8 mouse cellular contexts compared by ENCODE assay signal in the genomic region with DNA sequence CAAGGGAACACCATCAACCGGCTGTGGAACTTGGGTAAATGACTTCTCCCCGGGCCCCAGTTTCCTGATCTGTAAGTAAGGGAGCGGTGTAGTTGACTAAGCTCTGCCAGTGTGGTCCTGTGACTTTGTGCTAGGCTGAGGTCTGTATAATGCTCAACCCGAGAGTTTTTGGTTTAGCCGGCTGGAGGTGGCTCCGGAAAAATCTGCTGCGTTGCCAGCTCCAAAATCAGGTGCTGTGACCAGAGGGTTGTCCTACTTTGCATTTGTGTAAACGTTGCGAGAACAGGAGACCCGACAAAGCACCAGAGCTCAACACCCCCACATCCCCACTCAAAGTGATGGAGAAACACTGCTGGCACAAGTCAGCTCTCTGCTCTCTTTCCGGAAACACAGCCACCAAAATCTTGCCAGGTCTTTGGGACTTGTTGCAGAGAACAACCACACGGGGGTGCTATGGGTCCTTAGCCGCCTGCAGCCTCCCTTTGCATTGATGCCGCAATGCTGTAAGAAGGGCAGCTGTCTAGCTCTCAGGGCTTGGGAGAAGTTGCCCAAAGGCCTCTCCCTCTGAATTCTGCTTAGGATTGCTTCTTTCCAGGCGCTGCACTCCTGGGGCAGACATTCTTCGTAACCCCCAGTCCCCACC.
DNase-seq lines count a peak whose midpoint lies in the region; ATAC-seq lines count a peak whose summit lies in the region.

No protein-coding gene starts in this region.

- no peaks in the 10 kb centered on the region for H3K9me3 ChIP-seq in forebrain, embryonic 14.5 days (replicated peaks; ENCODE audit: control insufficient read depth, low read length)

- H3K27me3 ChIP-seq in forebrain, embryonic 14.5 days (replicated peaks; ENCODE audit: control insufficient read depth, insufficient read depth, low read length): no peaks in the 10 kb centered on the region

- peak overlapping the region; percentile 32; the same call in 1 of the 2 replicates for H3K9ac ChIP-seq in forebrain, embryonic 14.5 days (ENCODE audit: low read length)

- H3K36me3 ChIP-seq in forebrain, embryonic 14.5 days (ENCODE audit: control insufficient read depth, insufficient read depth, low read length): no peaks in the 10 kb centered on the region

- ATAC-seq in forebrain, embryonic 14.5 days: peak; percentile 57

- 42% methylated on average over 16 of the region's 16 CpGs for WGBS in forebrain, embryonic 14.5 days

- H3K4me2 ChIP-seq in forebrain, embryonic 14.5 days (ENCODE audit: low read length): no peak overlapping the region

- H3K27ac ChIP-seq in forebrain, embryonic 14.5 days (ENCODE audit: low read depth, low read length): peak overlapping the region; percentile 58

- peak; percentile 40 for DNase-seq in MEL-GATA-1-ER (ENCODE audit: extremely low read depth, low read depth)
- DNase-seq in c-Kit-positive CD71-positive TER-119-negative erythroid progenitor cells, embryonic 14.5 days (ENCODE audit: low read depth): peak; percentile 33
- peak; percentile 95 for DNase-seq in forebrain, embryonic 14.5 days (ENCODE audit: low spot score)
- DNase-seq in heart, postnatal 4 days: peak; percentile 91
- DNase-seq in layer of hippocampus, adult 9-11 months: peak; percentile 90
- DNase-seq in lung, postnatal 25 days (ENCODE audit: low spot score): peak; percentile 81
- DNase-seq in retina, adult 2 months (ENCODE audit: low read depth, low spot score): peak; percentile 71
- DNase-seq in urinary bladder, postnatal 25 days (ENCODE audit: low spot score): peak; percentile 68

- H3K4me3 ChIP-seq in forebrain, embryonic 14.5 days (ENCODE audit: low read depth, low read length): no peak overlapping the region

- H3K4me1 ChIP-seq in forebrain, embryonic 14.5 days (ENCODE audit: control insufficient read depth, insufficient read depth, low read length): peaks cover 21% of the 10 kb centered on the region

Comparison
In these comparisons a context has a peak if more than half of its experiments do, and no peak if none do; other contexts are left out.
1. DNase-seq: peak in every context shown above with its lines; median percentile 95 in forebrain, embryonic 14.5 days; 91 in heart, postnatal 4 days; 90 in layer of hippocampus, adult 9-11 months; 81 in lung, postnatal 25 days; 71 in retina, adult 2 months; 68 in urinary bladder, postnatal 25 days; 40 in MEL-GATA-1-ER; 33 in c-Kit-positive CD71-positive TER-119-negative erythroid progenitor cells, embryonic 14.5 days.